Mouse (Mus musculus) mature B cell (primary cell): Measurements from ENCODE around the gene Vasp.

ENCODE experiments used
- in situ Hi-C: fragments of 300-500 bp; cut with MboI; formaldehyde crosslinking; loops from 2 replicates; pipeline ENCODE4 v1.14.3; 2019

The Vasp gene

GRCm38 (mm10) chr7:19211996-19212755, 59.4 kb downstream of the Vasp start, which contains the start of gene Gpr4:
Gene Gpr4, plus strand, starts transcription at chr7:19212538.
- in situ Hi-C loops = no loop called here

GRCm38 (mm10) chr7:19211041-19211675, 60.5 kb downstream of the Vasp start:
- in situ Hi-C loops = no loop called here

GRCm38 (mm10) chr7:19210010-19210409, 61.6 kb downstream of the Vasp start:
- in situ Hi-C loops = no loop called here

GRCm38 (mm10) chr7:19209494-19209893, 62.1 kb downstream of the Vasp start:
- in situ Hi-C loops = no loop called here

- in situ Hi-C loops = no loop called here
Measured at GRCm38 (mm10) chr7:19208944-19209472, 62.6 kb downstream of the Vasp start.

- in situ Hi-C loops = no loop called here
Measured at GRCm38 (mm10) chr7:19208201-19208910, 63.3 kb downstream of the Vasp start.
